Mouse (Mus musculus) liver, postnatal 0 days (tissue): ENCODE data around the gene Bhlhe40.

Experiments
- CTCF ChIP-seq: sonication (generic); IDR thresholded peaks from 2 replicates; pipeline ENCODE4 v1.5.1; 2016; ENCODE audit warnings: antibody characterized with exemption, low read depth
- EP300 ChIP-seq: IDR thresholded peaks from 2 replicates; pipeline ENCODE4 v1.6.1; 2016; ENCODE audit warnings: antibody characterized with exemption, low read depth, mild to moderate bottlenecking

DNA sequence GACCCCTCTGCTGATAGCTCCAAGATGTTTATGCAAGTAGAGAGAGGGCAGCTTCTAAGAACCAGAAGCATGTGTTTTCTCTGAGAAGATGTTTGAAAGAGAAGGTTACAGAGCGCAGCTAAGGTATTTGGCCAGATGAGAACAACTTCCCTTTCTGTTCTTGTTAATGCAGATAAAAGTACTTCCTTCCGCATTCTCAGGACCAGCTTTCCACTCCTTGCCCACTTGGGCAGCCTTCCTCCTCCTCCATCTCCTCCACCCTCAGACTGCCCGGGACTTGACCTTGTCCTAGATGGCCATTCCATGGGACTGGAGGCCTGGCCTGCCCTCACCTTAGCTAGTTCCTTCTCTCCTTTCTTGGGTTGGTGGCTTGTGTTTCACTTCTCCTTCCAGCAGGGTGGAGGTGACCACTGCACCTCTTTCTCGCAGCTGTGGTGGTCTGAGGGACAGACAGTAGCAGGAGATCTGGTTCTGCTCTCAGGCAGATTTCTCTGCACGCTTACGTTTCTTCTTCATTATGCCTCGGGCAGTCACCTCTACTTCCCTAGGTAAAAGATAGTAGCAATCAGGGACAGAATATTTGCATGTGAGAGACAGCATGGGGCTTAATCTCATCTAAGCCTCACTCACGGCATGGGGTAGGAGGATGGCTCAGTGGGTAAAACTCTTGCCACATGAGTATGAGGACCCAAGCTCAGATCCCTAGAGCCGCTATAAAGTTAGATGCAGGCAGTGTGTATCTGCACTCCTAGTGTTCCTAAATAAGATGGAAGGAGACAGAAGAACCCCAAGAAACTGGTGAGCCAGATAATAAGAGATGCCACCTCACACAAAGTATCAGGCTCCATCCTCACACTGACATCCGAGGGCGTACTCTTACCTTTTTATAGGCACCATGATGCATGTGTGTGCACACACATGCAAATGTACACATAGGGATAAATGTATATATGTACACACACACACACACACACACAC lies 35.7 kb downstream of the Bhlhe40 start:
- TF ChIP-seq EP300 (no peak), CTCF (no peak)
